Mouse (Mus musculus) heart, embryonic 13.5 days (tissue): ENCODE measurements around the gene Ppp2r2d. TPM values are rescaled to one million over a fixed set of nuclear protein-coding genes. Genes with fewer than 3 reads are reported as not detected.

ENCODE experiments used
- ATAC-seq: fragments of 200-750 bp; cut with Nextera tagmentation; 2 replicates; pipeline ENCODE4 v1.8.0; 2017; ENCODE audit warnings: moderate TSS enrichment; ENCODE audit not compliant: insufficient number of reproducible peaks, low FRiP score, low TSS enrichment; ENCODE audit errors: extremely low read depth
- H3K27ac ChIP-seq: fragments of 300-500 bp; sonication (generic); replicated peaks from 2 replicates; pipeline ENCODE4 v1.5.1; 2015; ENCODE audit warnings: moderate library complexity, mild to moderate bottlenecking, inconsistent platforms
- H3K27me3 ChIP-seq: fragments of 300-500 bp; sonication (generic); replicated peaks from 2 replicates; pipeline ENCODE4 v1.6.1; 2015; ENCODE audit warnings: mild to moderate bottlenecking, inconsistent platforms
- H3K36me3 ChIP-seq: fragments of 300-500 bp; sonication (generic); 2 replicates; pipeline ENCODE4 v1.6.1; 2015; ENCODE audit warnings: mild to moderate bottlenecking, inconsistent platforms
- H3K4me1 ChIP-seq: fragments of 300-500 bp; sonication (generic); 2 replicates; pipeline ENCODE4 v1.6.1; 2015; ENCODE audit warnings: inconsistent platforms
- H3K4me2 ChIP-seq: fragments of 300-500 bp; sonication (generic); 2 replicates; pipeline ENCODE4 v1.6.1; 2015; ENCODE audit warnings: inconsistent platforms, mild to moderate bottlenecking, moderate library complexity
- H3K4me3 ChIP-seq: fragments of 300-500 bp; sonication (generic); 2 replicates; pipeline ENCODE4 v1.5.1; 2015; ENCODE audit warnings: moderate library complexity, mild to moderate bottlenecking, inconsistent platforms
- H3K9ac ChIP-seq: fragments of 300-500 bp; sonication (generic); 2 replicates; pipeline ENCODE4 v1.6.1; 2015; ENCODE audit warnings: inconsistent platforms, mild to moderate bottlenecking, moderate library complexity
- H3K9me3 ChIP-seq: fragments of 300-500 bp; sonication (generic); 2 replicates; pipeline ENCODE4 v1.6.1; 2016; ENCODE audit warnings: inconsistent platforms
- WGBS: fragments of 180-500 bp; shearing (Covaris S2); methylation state at CpG from one replicate; pipeline ENCODE4 v1.1.7; 2015; ENCODE audit warnings: mixed read lengths; 5-methylcytosine and 5-hydroxymethylcytosine counted together
- polyA plus RNA-seq: library from polyadenylated mRNA; unstranded; fragments of >200 nt; fragmentation: Nextera tagmentation; extraction: Ambion mirVana; gene quantifications from 2 replicates; pipeline ENCODE4 v1.2.1, GENCODE M21; 2015

Gene Ppp2r2d
- 27.4 and 29.7 TPM in 2 replicates for polyA plus RNA-seq

- H3K9me3 ChIP-seq: no peaks in the 10 kb centered on the region
- WGBS: under 1% methylated on average over 50 of the region's 51 CpGs
- peak within 1 kb of the TSS; percentile 99 for H3K9ac ChIP-seq
- no peaks in the 10 kb centered on the region for H3K27me3 ChIP-seq
- H3K4me2 ChIP-seq: peak within 1 kb of the TSS; percentile 97
- H3K4me1 ChIP-seq: peaks cover 50% of the 10 kb centered on the region
- peak; percentile 90 for ATAC-seq
- H3K4me3 ChIP-seq: peak within 1 kb of the TSS; percentile 99
- H3K27ac ChIP-seq: peak within 1 kb of the TSS; percentile 94
- H3K36me3 ChIP-seq: peaks cover 23% of the 10 kb centered on the region
Measured at GRCm38 (mm10) chr7:138845544-138846391, at the start of gene Ppp2r2d, which contains the start of gene Mapk1ip1. TSS of gene Ppp2r2d (plus strand) at chr7:138846079. TSS of gene Mapk1ip1 (minus strand) at chr7:138846273.

- no peaks in the 10 kb centered on the region for H3K4me1 ChIP-seq
- H3K27ac ChIP-seq: no peak overlapping the region
- H3K36me3 ChIP-seq: no peaks in the 10 kb centered on the region
- H3K27me3 ChIP-seq: peaks cover 5% of the 10 kb centered on the region; the same call in 1 of the 2 replicates
- H3K4me3 ChIP-seq: no peak overlapping the region
- peaks cover 15% of the 10 kb centered on the region for H3K9me3 ChIP-seq
- 12% methylated on average over 4 of the region's 4 CpGs for WGBS
- no peak overlapping the region for H3K4me2 ChIP-seq
- ATAC-seq: no peak
- no peak overlapping the region for H3K9ac ChIP-seq
Measured at GRCm38 (mm10) chr7:138803386-138803785, 42.5 kb upstream of the Ppp2r2d start.

- H3K27ac ChIP-seq: no peak overlapping the region
- no peak overlapping the region for H3K4me3 ChIP-seq
- no peaks in the 10 kb centered on the region for H3K36me3 ChIP-seq
- H3K9me3 ChIP-seq: peaks cover 15% of the 10 kb centered on the region
- no peaks in the 10 kb centered on the region for H3K4me1 ChIP-seq
- no peaks in the 10 kb centered on the region for H3K27me3 ChIP-seq
- 74% methylated on average over 3 of the region's 3 CpGs for WGBS
- ATAC-seq: no peak
- no peak overlapping the region for H3K4me2 ChIP-seq
- no peak overlapping the region for H3K9ac ChIP-seq
Measured at GRCm38 (mm10) chr7:138807146-138807545, 38.7 kb upstream of the Ppp2r2d start.

GRCm38 (mm10) chr7:138813213-138813875 lies 32.5 kb upstream of the Ppp2r2d start:
- no peak for ATAC-seq
- H3K4me2 ChIP-seq: no peak overlapping the region
- no peak overlapping the region for H3K9ac ChIP-seq
- 61% methylated on average over 11 of the region's 11 CpGs for WGBS
- peaks cover 4% of the 10 kb centered on the region; the same call in 1 of the 2 replicates for H3K4me1 ChIP-seq
- H3K27me3 ChIP-seq: no peaks in the 10 kb centered on the region
- H3K9me3 ChIP-seq: no peaks in the 10 kb centered on the region
- no peak overlapping the region for H3K4me3 ChIP-seq
- H3K27ac ChIP-seq: no peak overlapping the region
- H3K36me3 ChIP-seq: no peaks in the 10 kb centered on the region

- Histone ChIP-seq H3K36me3 (no peaks in the 10 kb centered on the region), H3K4me3 (no peak overlapping the region), H3K4me1 (peaks cover 4% of the 10 kb centered on the region; the same call in 1 of the 2 replicates), H3K4me2 (no peak overlapping the region), H3K9me3 (no peaks in the 10 kb centered on the region), H3K27ac (no peak overlapping the region), H3K27me3 (no peaks in the 10 kb centered on the region), H3K9ac (no peak overlapping the region)
- 49% methylated on average over 4 of the region's 4 CpGs for WGBS
- no peak for ATAC-seq
Measured at GRCm38 (mm10) chr7:138818314-138818713, 27.6 kb upstream of the Ppp2r2d start.

- WGBS: 71% methylated on average over 6 of the region's 6 CpGs
- no peaks in the 10 kb centered on the region for H3K4me1 ChIP-seq
- no peaks in the 10 kb centered on the region for H3K36me3 ChIP-seq
- H3K4me2 ChIP-seq: no peak overlapping the region
- no peak overlapping the region for H3K9ac ChIP-seq
- H3K4me3 ChIP-seq: no peak overlapping the region
- 0 out of 2 replicates have a peak, but pooled peaks cover 5% of the 10 kb centered on the region for H3K27me3 ChIP-seq
- H3K9me3 ChIP-seq: no peaks in the 10 kb centered on the region
- H3K27ac ChIP-seq: no peak overlapping the region
- no peak for ATAC-seq
Measured at GRCm38 (mm10) chr7:138824423-138824822, 21.5 kb upstream of the Ppp2r2d start.

GRCm38 (mm10) chr7:138824995-138825756 lies 20.7 kb upstream of the Ppp2r2d start:
- ATAC-seq: no peak
- Histone ChIP-seq H3K9me3 (no peaks in the 10 kb centered on the region), H3K4me3 (no peak overlapping the region), H3K27ac (no peak overlapping the region), H3K4me2 (no peak overlapping the region), H3K4me1 (no peaks in the 10 kb centered on the region), H3K36me3 (no peaks in the 10 kb centered on the region), H3K27me3 (0 out of 2 replicates have a peak, but pooled peaks cover 5% of the 10 kb centered on the region), H3K9ac (no peak overlapping the region)
- WGBS: 83% methylated on average over 19 of the region's 19 CpGs

- 19% methylated on average over 11 of the region's 11 CpGs for WGBS
Measured at GRCm38 (mm10) chr7:138827812-138828211, 18.1 kb upstream of the Ppp2r2d start.

GRCm38 (mm10) chr7:138835028-138835427 lies 10.9 kb upstream of the Ppp2r2d start:
- Histone ChIP-seq H3K4me2 (no peak overlapping the region), H3K9me3 (no peaks in the 10 kb centered on the region), H3K9ac (no peak overlapping the region), H3K36me3 (peaks cover 17% of the 10 kb centered on the region), H3K27ac (no peak overlapping the region), H3K4me3 (no peak overlapping the region), H3K4me1 (no peaks in the 10 kb centered on the region), H3K27me3 (no peaks in the 10 kb centered on the region)
- ATAC-seq: no peak
- WGBS: 90% methylated on average over 3 of the region's 3 CpGs

More at GRCm38 (mm10) chr7:138827812-138828211, 18.1 kb upstream of the Ppp2r2d start:
- no peak overlapping the region for H3K4me3 ChIP-seq
- H3K4me2 ChIP-seq: no peak overlapping the region
- no peak overlapping the region for H3K9ac ChIP-seq
- no peak for ATAC-seq
- H3K27ac ChIP-seq: no peak overlapping the region
- H3K4me1 ChIP-seq: no peaks in the 10 kb centered on the region
- no peaks in the 10 kb centered on the region for H3K36me3 ChIP-seq
- H3K9me3 ChIP-seq: no peaks in the 10 kb centered on the region
- 0 out of 2 replicates have a peak, but pooled peaks cover 5% of the 10 kb centered on the region for H3K27me3 ChIP-seq

- Histone ChIP-seq H3K4me1 (peaks cover 21% of the 10 kb centered on the region), H3K9ac (no peak overlapping the region), H3K9me3 (no peaks in the 10 kb centered on the region), H3K36me3 (peaks cover 15% of the 10 kb centered on the region), H3K27ac (no peak overlapping the region), H3K4me2 (no peak overlapping the region), H3K4me3 (no peak overlapping the region), H3K27me3 (no peaks in the 10 kb centered on the region)
- 48% methylated on average over 4 of the region's 4 CpGs for WGBS
- no peak for ATAC-seq
Measured at GRCm38 (mm10) chr7:138840594-138841021, 5.3 kb upstream of the Ppp2r2d start.
